Mouse (Mus musculus) embryonic facial prominence, embryonic 10.5 days (tissue): ENCODE results near the gene Ggta1. TPM values are rescaled to one million over a fixed set of nuclear protein-coding genes. Genes with fewer than 3 reads are reported as not detected.

Experiments
- DNase-seq: peaks from one replicate; pipeline ENCODE4 v3.0.0-alpha.2; 2017; ENCODE audit warnings: low spot score
- H3K27ac ChIP-seq: fragments of 300-500 bp; sonication (generic); replicated peaks from 2 replicates; pipeline ENCODE4 v1.5.1; 2016; ENCODE audit warnings: mild to moderate bottlenecking
- H3K27me3 ChIP-seq: fragments of 300-500 bp; sonication (generic); replicated peaks from 2 replicates; pipeline ENCODE4 v1.6.1; 2016; ENCODE audit warnings: low read depth, mild to moderate bottlenecking; ENCODE audit not compliant: poor library complexity, severe bottlenecking
- H3K36me3 ChIP-seq: fragments of 300-500 bp; sonication (generic); replicated peaks from 2 replicates; pipeline ENCODE4 v1.6.1; 2016; ENCODE audit warnings: mild to moderate bottlenecking, moderate library complexity
- H3K4me1 ChIP-seq: fragments of 300-500 bp; sonication (generic); 2 replicates; pipeline ENCODE4 v1.6.1; 2016
- H3K4me3 ChIP-seq: fragments of 300-500 bp; sonication (generic); 2 replicates; pipeline ENCODE4 v1.5.1; 2016; ENCODE audit warnings: mild to moderate bottlenecking, moderate library complexity
- H3K9me3 ChIP-seq: fragments of 300-500 bp; sonication (generic); 2 replicates; pipeline ENCODE4 v1.6.1; 2016; ENCODE audit warnings: mild to moderate bottlenecking
- WGBS: fragments of 180-500 bp; shearing (Covaris S2); methylation state at CpG from one replicate; pipeline ENCODE4 v1.1.7; 2016; 5-methylcytosine and 5-hydroxymethylcytosine counted together
- polyA plus RNA-seq: library from polyadenylated mRNA; unstranded; fragments of >200 nt; fragmentation: Nextera tagmentation; extraction: Ambion mirVana; gene quantifications from 2 replicates; pipeline ENCODE4 v1.2.1, GENCODE M21; 2016

Ggta1 gene
- 6.3 and 8.0 TPM in 2 replicates for polyA plus RNA-seq

DNA sequence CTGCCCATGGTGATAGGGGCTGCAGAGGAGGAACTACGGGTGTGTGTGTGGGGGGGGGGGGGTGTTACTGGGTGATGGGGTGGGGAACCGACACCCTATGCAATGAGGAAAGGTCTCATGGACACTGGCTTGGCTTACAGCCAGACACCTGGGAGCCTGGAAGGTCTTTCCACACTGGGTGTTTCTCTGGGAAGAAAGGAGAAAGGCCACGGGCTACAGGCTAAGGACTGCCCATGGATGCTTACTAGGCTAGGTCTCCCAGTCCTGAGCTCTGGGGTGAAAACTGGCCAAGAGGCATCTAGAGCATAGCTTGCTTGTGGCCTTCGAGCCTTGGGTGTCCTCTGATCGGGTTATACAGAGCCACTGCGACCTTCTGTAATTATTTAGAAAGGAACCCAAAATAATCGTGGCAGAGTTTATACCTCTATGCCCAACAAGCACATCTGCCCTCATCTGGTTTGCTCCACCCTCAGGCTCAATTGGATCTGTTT lies at the start of gene Ggta1:
Gene Ggta1, minus strand, starts transcription at position 441 of the 491 bp plus-strand sequence.
- peaks cover 41% of the 10 kb centered on the region for H3K4me1 ChIP-seq
- peak within 1 kb of the TSS; percentile 88 for H3K27ac ChIP-seq
- 16% methylated on average over 7 of the region's 7 CpGs for WGBS

GRCm38 (mm10) chr2:35512226-35512625 lies 49.2 kb upstream of the Ggta1 start:
- DNase-seq, result no peak
- Histone ChIP-seq H3K27me3 (no peaks in the 10 kb centered on the region), H3K4me1 (peaks cover 41% of the 10 kb centered on the region), H3K9me3 (no peaks in the 10 kb centered on the region), H3K4me3 (no peak overlapping the region), H3K36me3 (no peaks in the 10 kb centered on the region), H3K27ac (no peak overlapping the region)
- 94% methylated on average over 4 of the region's 4 CpGs for WGBS

More for the DNA sequence above, at the start of gene Ggta1:
- no peaks in the 10 kb centered on the region for H3K9me3 ChIP-seq
- peak within 1 kb of the TSS; percentile 70 for H3K4me3 ChIP-seq
- DNase-seq, result peak; percentile 38
- no peaks in the 10 kb centered on the region for H3K36me3 ChIP-seq
- H3K27me3 ChIP-seq, result peaks cover 17% of the 10 kb centered on the region

DNA sequence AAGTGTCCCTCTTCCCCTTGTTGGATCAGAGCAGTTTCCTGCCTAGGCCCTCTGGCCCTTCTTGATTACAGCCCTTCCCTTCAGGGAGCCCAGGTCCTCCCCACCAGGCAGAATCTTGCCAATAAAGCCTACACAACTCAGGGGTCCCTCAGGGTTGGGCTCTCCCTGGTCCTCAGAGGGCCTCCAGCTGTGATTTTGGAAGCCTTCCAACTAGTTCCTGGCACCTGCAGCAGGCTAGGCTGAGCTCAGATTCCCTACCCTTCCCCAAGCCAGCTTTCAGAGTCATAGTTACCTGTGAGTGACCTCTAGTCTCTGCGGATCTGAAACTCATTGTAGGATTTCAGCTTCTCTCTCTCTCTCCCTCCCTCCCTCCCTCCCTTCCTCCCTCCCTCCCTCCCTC lies 47.9 kb upstream of the Ggta1 start:
- 42% methylated on average over 1 of the region's 1 CpGs for WGBS
- Histone ChIP-seq H3K36me3 (no peaks in the 10 kb centered on the region), H3K4me1 (peaks cover 52% of the 10 kb centered on the region), H3K27ac (no peak overlapping the region), H3K4me3 (no peak overlapping the region), H3K9me3 (no peaks in the 10 kb centered on the region), H3K27me3 (no peaks in the 10 kb centered on the region)
- no peak for DNase-seq

DNA sequence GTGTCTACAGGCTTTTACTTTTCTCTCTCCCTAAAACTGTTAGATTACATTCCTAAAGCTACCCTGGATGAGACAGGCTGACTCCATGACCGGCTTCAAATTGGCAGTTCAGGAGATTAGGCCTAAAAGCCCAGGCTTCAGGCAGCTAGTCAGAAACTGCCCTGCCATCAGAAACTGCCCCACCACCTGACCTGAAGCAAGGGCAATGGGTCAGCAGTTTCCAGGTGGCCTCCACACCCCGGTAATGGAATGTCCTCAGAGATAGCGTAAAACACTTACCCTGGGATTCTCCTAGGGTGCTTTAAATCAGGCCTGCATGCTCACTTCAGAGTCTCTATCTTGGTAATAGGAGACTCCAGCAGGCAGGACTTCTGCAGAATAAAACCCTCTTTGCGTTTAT lies 46.9 kb upstream of the Ggta1 start:
- no peak for DNase-seq
- Histone ChIP-seq H3K4me3 (no peak overlapping the region), H3K36me3 (no peaks in the 10 kb centered on the region), H3K4me1 (peaks cover 57% of the 10 kb centered on the region), H3K27ac (no peak overlapping the region), H3K9me3 (no peaks in the 10 kb centered on the region), H3K27me3 (no peaks in the 10 kb centered on the region)
- WGBS, result 57% methylated on average over 4 of the region's 4 CpGs

- no peaks in the 10 kb centered on the region for H3K36me3 ChIP-seq
- H3K9me3 ChIP-seq, result no peaks in the 10 kb centered on the region
- H3K4me3 ChIP-seq, result no peak overlapping the region
- peaks cover 58% of the 10 kb centered on the region for H3K4me1 ChIP-seq
- H3K27ac ChIP-seq, result 0 out of 2 replicates have a peak overlapping the region, but pooled peaks have one; percentile 14
- DNase-seq, result no peak
- 25% methylated on average over 6 of the region's 6 CpGs for WGBS
- no peaks in the 10 kb centered on the region for H3K27me3 ChIP-seq
Measured at GRCm38 (mm10) chr2:35509343-35509667, 46.3 kb upstream of the Ggta1 start.

GRCm38 (mm10) chr2:35508597-35509342 lies 45.7 kb upstream of the Ggta1 start:
- Histone ChIP-seq H3K36me3 (no peaks in the 10 kb centered on the region), H3K27me3 (no peaks in the 10 kb centered on the region), H3K4me3 (no peak overlapping the region), H3K4me1 (peaks cover 58% of the 10 kb centered on the region), H3K27ac (peak overlapping the region; percentile 48; the same call in 1 of the 2 replicates), H3K9me3 (no peaks in the 10 kb centered on the region)
- no peak for DNase-seq
- 47% methylated on average over 10 of the region's 10 CpGs for WGBS

DNA sequence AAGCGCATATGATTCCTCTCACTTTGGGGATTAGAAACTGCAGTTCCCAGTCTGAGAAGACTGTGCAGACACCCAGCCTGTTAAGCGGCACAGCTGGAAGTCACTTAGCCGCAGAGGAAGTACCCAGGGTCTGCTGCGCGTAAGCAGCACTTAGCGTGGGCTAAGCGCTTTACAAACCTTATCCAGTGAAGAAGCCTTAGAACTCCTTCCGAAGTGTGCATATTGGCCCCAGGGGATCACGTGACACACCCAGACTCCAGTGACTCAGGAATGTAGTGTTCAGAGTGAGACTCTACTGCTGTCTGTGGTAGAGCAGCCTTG lies 44.1 kb upstream of the Ggta1 start:
- no peak overlapping the region for H3K4me3 ChIP-seq
- H3K36me3 ChIP-seq, result no peaks in the 10 kb centered on the region
- peak overlapping the region; percentile 54; the same call in 1 of the 2 replicates for H3K27ac ChIP-seq
- DNase-seq, result peak; percentile 31
- H3K4me1 ChIP-seq, result peaks cover 68% of the 10 kb centered on the region
- no peaks in the 10 kb centered on the region for H3K9me3 ChIP-seq
- 51% methylated on average over 9 of the region's 9 CpGs for WGBS
- H3K27me3 ChIP-seq, result no peaks in the 10 kb centered on the region

GRCm38 (mm10) chr2:35506311-35507190 lies 43.5 kb upstream of the Ggta1 start:
- peaks cover 74% of the 10 kb centered on the region for H3K4me1 ChIP-seq
- H3K36me3 ChIP-seq, result no peaks in the 10 kb centered on the region
- no peak overlapping the region for H3K4me3 ChIP-seq
- no peaks in the 10 kb centered on the region for H3K9me3 ChIP-seq
- 67% methylated on average over 6 of the region's 6 CpGs for WGBS
- H3K27me3 ChIP-seq, result no peaks in the 10 kb centered on the region
- DNase-seq, result no peak
- H3K27ac ChIP-seq, result peak overlapping the region; percentile 54

GRCm38 (mm10) chr2:35505519-35506286 lies 42.7 kb upstream of the Ggta1 start:
- peak overlapping the region; percentile 41; the same call in 1 of the 2 replicates for H3K27ac ChIP-seq
- no peaks in the 10 kb centered on the region for H3K36me3 ChIP-seq
- DNase-seq, result no peak
- H3K4me3 ChIP-seq, result no peak overlapping the region
- WGBS, result 87% methylated on average over 6 of the region's 6 CpGs
- no peaks in the 10 kb centered on the region for H3K27me3 ChIP-seq
- no peaks in the 10 kb centered on the region for H3K9me3 ChIP-seq
- H3K4me1 ChIP-seq, result peaks cover 72% of the 10 kb centered on the region

GRCm38 (mm10) chr2:35504417-35504776 lies 41.4 kb upstream of the Ggta1 start:
- H3K36me3 ChIP-seq, result no peaks in the 10 kb centered on the region
- 59% methylated on average over 7 of the region's 7 CpGs for WGBS
- no peaks in the 10 kb centered on the region for H3K27me3 ChIP-seq
- no peak overlapping the region for H3K4me3 ChIP-seq
- H3K27ac ChIP-seq, result peak overlapping the region; percentile 81
- DNase-seq, result no peak
- H3K9me3 ChIP-seq, result no peaks in the 10 kb centered on the region
- H3K4me1 ChIP-seq, result peaks cover 63% of the 10 kb centered on the region

DNA sequence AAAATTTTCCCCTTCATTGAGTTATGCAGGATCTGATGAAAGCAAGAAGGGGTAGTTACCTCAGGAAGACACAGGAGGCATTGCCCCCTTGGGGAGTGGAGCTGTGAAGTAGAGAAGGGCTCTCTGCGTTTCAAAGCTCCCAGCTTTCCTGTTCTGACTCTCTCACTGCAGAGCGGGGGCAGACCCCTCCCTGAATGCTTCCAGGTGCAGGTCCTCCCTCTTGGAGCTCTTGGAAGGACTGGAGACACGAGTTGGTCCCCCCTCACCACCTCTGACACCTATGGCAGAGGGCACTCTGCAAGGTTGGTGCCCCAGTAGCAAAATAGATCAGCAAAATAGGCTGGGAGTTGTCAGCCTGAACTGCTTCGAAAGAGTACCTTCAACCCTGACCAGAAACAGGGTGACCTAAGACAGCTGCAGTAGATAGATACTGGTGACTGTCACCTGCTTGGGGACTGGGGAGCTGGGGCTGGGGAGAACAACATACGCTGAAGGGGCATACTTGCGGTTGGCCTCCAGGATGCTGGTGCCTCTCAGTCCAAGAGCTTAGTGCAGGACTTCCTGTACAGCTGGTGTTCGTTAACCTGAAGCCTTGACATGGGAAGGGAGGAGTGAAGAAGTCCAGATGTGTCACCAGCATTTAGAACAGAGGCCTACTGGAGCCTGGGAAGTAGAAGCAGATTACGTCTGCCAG lies 40.8 kb upstream of the Ggta1 start:
- WGBS, result 26% methylated on average over 8 of the region's 8 CpGs
- H3K36me3 ChIP-seq, result no peaks in the 10 kb centered on the region
- peak overlapping the region; percentile 81 for H3K27ac ChIP-seq
- H3K9me3 ChIP-seq, result no peaks in the 10 kb centered on the region
- H3K4me1 ChIP-seq, result peaks cover 58% of the 10 kb centered on the region
- no peaks in the 10 kb centered on the region for H3K27me3 ChIP-seq
- H3K4me3 ChIP-seq, result no peak overlapping the region; the same call in 1 of the 2 replicates
- DNase-seq, result peak; percentile 77
